Mouse (Mus musculus): ENCODE measurements around the gene Sema3f. TPM values are rescaled to one million over a fixed set of nuclear protein-coding genes. Genes with fewer than 3 reads are reported as not detected.
"Not testable (repeated sequence)": the region's sequence is repeated elsewhere in the genome, so short reads cannot be mapped to it uniquely, and the experiment has no call there.

Gene Sema3f
- polyA plus RNA-seq, 1 experiment from 2014 or later: 8.1 TPM

DNA sequence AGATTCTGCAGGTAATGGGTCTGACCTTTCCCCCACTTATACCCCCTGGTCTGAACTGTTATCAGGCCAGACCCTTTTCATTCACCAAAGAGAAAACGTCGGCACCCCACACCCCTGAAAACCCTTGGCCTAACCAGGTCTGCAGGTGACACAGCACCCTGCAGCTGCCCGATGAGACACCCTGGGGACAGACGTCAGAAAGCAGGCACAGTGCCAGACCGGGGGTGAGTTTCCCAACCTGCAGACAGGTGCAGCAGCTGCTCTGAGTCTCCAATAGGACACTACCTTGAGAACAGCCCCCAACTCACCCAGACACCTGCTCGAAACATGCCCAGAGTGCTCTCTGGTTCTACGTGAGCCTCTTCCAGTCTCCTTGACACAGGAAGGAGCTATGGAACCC is 21.3 kb downstream of the Sema3f start:
- Histone ChIP-seq H3K9me3 (replicated peaks) (no peaks in the 10 kb centered on the region), H3K9ac (no peak overlapping the region), H3K4me1 (replicated peaks) (peaks cover 26% of the 10 kb centered on the region), H3K27me3 (replicated peaks) (no peaks in the 10 kb centered on the region), H3K36me3 (peaks cover 7% of the 10 kb centered on the region; the same call in 1 of the 2 replicates), H3K4me2 (no peak overlapping the region), H3K4me3 (no peak overlapping the region), H3K27ac (ENCODE audit: poor library complexity, severe bottlenecking) (no peak overlapping the region)
- no peak for ATAC-seq (ENCODE audit: insufficient number of reproducible peaks, low FRiP score)
- WGBS: 70% methylated on average over 7 of the region's 7 CpGs

DNA sequence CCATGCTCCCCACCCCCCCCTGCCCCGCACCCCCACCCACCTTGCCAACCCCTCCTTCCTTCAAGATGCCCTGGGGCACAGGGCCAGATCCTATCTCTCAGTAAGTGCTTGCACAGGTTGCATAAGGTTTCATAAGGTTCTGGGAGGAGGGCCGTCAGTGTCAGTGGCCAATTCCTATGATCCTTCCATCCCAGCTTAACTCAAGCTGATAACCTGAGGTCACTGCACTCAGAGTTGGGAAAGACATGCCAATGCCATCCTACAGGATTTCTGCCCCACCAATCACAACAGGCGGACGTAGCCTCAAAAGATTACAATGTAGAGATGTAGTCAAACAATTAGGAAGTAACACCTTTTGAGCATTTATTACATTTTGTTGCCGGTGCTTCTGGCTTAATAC is 21.9 kb downstream of the Sema3f start:
- Histone ChIP-seq H3K9me3 (replicated peaks) (no peaks in the 10 kb centered on the region), H3K4me2 (no peak overlapping the region), H3K27ac (ENCODE audit: poor library complexity, severe bottlenecking) (no peak overlapping the region), H3K9ac (no peak overlapping the region), H3K4me1 (replicated peaks) (peaks cover 23% of the 10 kb centered on the region), H3K36me3 (peaks cover 7% of the 10 kb centered on the region), H3K27me3 (replicated peaks) (no peaks in the 10 kb centered on the region), H3K4me3 (no peak overlapping the region)
- 71% methylated on average over 5 of the region's 5 CpGs for WGBS
- ATAC-seq (ENCODE audit: insufficient number of reproducible peaks, low FRiP score): no peak

DNA sequence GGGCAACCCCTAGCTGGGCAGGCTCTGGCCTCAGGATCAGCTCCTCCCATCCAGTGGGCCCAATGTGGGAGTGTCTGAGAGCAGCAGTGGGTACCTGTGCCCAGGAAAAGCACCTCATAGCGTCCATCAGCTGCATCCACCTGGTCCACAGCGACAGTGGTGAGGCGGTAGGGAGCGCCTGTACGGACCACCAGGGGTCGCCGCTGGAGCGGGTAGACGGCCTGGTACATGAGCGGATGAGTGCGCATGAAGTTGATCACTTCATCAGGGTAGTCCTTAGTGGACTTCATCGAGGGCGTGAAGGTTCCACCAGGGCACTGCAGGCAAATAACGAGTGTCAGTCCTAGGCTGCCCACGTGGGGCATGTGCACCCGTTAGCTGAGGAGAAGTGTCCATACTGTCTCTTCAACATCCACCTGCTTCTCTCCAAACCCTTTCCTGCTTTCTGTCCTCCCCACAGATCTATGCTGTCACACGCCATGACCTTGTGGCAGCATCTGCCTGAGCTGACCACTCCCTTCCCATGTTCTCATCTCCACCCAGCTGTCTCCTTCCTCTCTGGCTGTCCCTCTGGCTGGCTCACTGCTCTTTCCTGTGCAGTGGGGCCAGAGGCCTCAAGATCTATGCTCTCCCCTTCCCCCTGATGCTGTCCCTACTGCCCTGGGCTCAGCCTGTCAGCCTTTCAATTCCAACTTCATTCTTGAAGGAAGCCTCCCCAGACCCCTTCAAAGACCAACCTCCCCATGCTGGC is 24.9 kb downstream of the Sema3f start:
- WGBS: 36% methylated on average over 17 of the region's 17 CpGs
- peak; percentile 30; the same call in 1 of the 2 replicates for ATAC-seq (ENCODE audit: insufficient number of reproducible peaks, low FRiP score)
- Histone ChIP-seq H3K4me3 (no peak overlapping the region), H3K4me2 (no peak overlapping the region), H3K9me3 (replicated peaks) (no peaks in the 10 kb centered on the region), H3K27ac (ENCODE audit: poor library complexity, severe bottlenecking) (no peak overlapping the region), H3K9ac (0 out of 2 replicates have a peak overlapping the region, but pooled peaks have one; percentile 21), H3K4me1 (replicated peaks) (peaks cover 12% of the 10 kb centered on the region), H3K36me3 (peaks cover 3% of the 10 kb centered on the region; the same call in 1 of the 2 replicates), H3K27me3 (replicated peaks) (peaks cover 3% of the 10 kb centered on the region; the same call in 1 of the 2 replicates)

DNA sequence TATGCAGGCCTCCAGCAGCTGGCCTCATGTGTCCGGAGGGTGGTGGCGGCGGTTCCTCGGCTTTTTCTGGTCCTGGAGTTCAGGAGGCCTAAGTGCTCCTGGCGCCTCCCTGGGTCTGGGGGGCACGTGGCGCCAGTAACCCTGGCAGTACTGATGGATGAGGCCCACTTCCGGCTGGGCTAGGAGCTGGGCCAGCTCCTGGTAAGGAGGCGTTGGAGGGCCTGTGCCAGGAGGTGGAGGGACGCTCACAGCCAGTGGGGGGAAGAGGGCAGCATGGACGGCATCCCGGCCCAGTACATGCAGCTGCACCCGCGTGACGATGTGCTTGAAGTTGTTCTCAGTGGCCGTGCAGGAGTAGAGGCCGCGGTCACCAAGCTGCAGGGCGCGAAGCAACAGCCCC is 27.9 kb downstream of the Sema3f start:
- H3K36me3 ChIP-seq: peaks cover 3% of the 10 kb centered on the region; the same call in 1 of the 2 replicates
- H3K4me3 ChIP-seq: no peak overlapping the region
- peaks cover 12% of the 10 kb centered on the region for H3K4me1 ChIP-seq (replicated peaks)
- no peak for ATAC-seq (ENCODE audit: insufficient number of reproducible peaks, low FRiP score)
- H3K9me3 ChIP-seq (replicated peaks): no peaks in the 10 kb centered on the region
- no peak overlapping the region for H3K27ac ChIP-seq (ENCODE audit: poor library complexity, severe bottlenecking)
- H3K27me3 ChIP-seq (replicated peaks): peaks cover 26% of the 10 kb centered on the region
- 88% methylated on average over 20 of the region's 20 CpGs for WGBS
- no peak overlapping the region for H3K9ac ChIP-seq
- H3K4me2 ChIP-seq: no peak overlapping the region

DNA sequence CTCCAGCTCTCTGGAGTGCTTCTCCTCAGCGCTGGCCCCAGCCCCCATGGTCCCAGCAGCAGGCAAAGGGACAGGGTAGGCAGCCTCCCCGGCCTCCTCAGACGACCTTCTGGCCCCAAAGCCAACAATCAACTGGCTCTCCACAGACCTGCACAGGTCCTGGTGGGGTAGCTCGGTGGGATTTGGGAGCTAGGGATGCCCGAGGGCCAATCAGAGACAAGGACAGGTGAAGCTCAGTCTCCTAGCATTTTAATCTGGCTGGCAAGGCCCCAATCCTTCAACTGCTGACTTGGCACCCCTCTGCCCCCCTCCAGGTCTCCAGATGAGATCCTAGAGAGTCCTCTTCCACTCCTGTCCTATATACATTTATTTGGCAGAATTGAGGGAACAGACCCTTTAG is 30.8 kb downstream of the Sema3f start, which contains the start of gene Gnat1:
Gene Gnat1, minus strand, starts transcription at position 212 of the 400 bp plus-strand sequence.
- Histone ChIP-seq H3K4me1 (replicated peaks) (peaks cover 8% of the 10 kb centered on the region), H3K27me3 (replicated peaks) (peaks cover 55% of the 10 kb centered on the region), H3K27ac (ENCODE audit: poor library complexity, severe bottlenecking) (no peak within 1 kb of the TSS), H3K4me3 (no peak within 1 kb of the TSS), H3K4me2 (no peak within 1 kb of the TSS), H3K36me3 (peaks cover under 1% of the 10 kb centered on the region; the same call in 1 of the 2 replicates), H3K9me3 (replicated peaks) (no peaks in the 10 kb centered on the region), H3K9ac (no peak within 1 kb of the TSS)
- ATAC-seq (ENCODE audit: insufficient number of reproducible peaks, low FRiP score): no peak
- 41% methylated on average over 5 of the region's 5 CpGs for WGBS

DNA sequence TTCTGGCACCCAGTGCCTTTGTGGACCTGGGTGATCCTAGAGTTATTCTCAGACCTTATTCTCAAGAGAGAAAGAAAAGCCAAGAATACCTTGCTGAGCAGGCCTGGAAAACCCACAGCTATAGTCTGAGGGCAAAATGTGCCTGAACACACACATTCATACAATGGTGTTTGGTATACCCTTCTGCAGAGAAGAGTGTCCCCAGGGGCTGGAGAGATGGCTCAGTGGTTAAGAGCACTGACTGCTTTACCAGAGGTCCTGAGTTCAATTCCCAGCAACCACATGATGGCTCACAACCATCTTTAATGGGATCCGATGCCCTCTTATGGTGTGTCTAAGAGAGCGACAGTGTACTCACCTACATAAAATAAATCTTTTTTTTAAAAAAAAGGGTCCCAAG is 31.4 kb downstream of the Sema3f start:
- Histone ChIP-seq H3K27me3 (replicated peaks) (peaks cover 61% of the 10 kb centered on the region), H3K36me3 (no peaks in the 10 kb centered on the region; the same call in 1 of the 2 replicates), H3K27ac (ENCODE audit: poor library complexity, severe bottlenecking) (no peak overlapping the region), H3K9ac (no peak overlapping the region), H3K9me3 (replicated peaks) (no peaks in the 10 kb centered on the region), H3K4me1 (replicated peaks) (peaks cover 8% of the 10 kb centered on the region), H3K4me2 (no peak overlapping the region), H3K4me3 (no peak overlapping the region)
- WGBS: 84% methylated on average over 2 of the region's 2 CpGs
- no peak for ATAC-seq (ENCODE audit: insufficient number of reproducible peaks, low FRiP score)

DNA sequence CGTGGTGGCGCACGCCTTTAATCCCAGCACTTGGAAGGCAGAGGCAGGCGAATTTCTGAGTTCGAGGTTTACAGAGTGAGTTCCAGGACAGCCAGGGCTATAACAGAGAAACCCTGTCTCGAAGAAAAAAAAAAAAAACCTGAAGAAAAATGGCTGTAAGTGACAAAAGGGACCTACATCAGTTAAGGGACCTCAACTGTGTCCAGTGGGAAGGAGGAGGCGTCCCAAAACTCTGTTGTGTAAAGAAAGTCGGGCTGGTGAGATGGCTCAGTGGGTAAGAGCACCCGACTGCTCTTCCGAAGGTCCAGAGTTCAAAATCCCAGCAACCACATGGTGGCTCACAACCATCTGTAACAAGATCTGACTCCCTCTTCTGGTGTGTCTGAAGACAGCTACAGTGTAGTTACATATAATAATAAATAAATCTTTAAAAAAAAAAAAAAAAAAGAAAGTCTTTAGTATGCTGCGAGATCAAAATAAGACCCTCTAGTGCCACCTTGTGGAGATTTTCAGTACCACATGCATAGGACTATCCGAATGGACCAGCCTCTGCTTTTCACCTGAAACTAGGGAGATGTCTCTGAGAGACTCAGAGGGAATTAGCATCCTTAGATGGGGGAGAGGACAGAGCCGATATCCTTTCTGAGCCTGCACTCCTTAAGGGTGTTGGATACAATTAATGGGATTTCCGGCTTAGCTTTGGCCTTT is 32.3 kb downstream of the Sema3f start:
- not testable (repeated sequence) for H3K4me3 ChIP-seq; H3K27ac ChIP-seq (ENCODE audit: poor library complexity, severe bottlenecking); ATAC-seq (ENCODE audit: insufficient number of reproducible peaks, low FRiP score); H3K9ac ChIP-seq; H3K4me1 ChIP-seq (replicated peaks); H3K4me2 ChIP-seq; H3K9me3 ChIP-seq (replicated peaks); H3K36me3 ChIP-seq
- WGBS: 34% methylated on average over 14 of the region's 14 CpGs
- H3K27me3 ChIP-seq (replicated peaks): peaks cover 65% of the 10 kb centered on the region

DNA sequence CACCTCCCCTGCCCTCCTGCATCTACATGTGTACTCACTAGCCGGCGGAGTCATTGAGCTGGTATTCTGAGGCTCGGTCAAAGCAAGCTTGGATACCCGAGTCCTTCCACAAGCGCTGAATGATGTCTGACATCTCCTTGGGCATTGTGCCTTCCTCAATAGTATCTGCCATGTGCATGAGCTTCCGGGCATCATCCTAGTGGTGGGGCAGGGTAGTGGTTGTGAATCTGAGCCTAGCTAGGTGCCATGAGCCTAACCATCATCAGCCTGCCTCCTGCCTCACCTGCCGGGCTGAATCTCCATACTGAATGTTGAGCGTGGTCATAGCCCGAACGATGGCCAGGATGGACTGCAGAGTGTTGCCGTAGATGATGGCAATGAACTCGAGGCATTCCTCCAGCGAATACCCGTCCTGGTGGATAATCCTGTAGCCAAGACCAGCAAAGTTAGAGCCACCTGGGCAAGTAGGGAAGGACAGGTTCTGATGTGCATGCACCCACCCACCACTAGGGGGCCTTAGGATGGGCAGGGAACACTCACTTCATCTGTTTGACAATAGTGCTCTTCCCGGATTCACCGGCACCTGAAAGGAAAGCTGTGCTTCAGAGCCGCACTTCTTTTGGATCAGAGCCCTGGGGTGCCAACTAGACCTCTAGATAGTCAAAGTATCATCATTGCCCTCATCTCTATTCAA is 33.0 kb downstream of the Sema3f start:
- H3K27me3 ChIP-seq (replicated peaks): peaks cover 65% of the 10 kb centered on the region
- H3K4me2 ChIP-seq: peak overlapping the region; percentile 71; the same call in 1 of the 2 replicates
- WGBS: 19% methylated on average over 17 of the region's 17 CpGs
- H3K9me3 ChIP-seq (replicated peaks): no peaks in the 10 kb centered on the region
- H3K4me1 ChIP-seq (replicated peaks): peaks cover 8% of the 10 kb centered on the region
- no peak overlapping the region for H3K27ac ChIP-seq (ENCODE audit: poor library complexity, severe bottlenecking)
- no peak overlapping the region for H3K9ac ChIP-seq
- ATAC-seq (ENCODE audit: insufficient number of reproducible peaks, low FRiP score): no peak
- no peak overlapping the region for H3K4me3 ChIP-seq
- H3K36me3 ChIP-seq: no peaks in the 10 kb centered on the region

DNA sequence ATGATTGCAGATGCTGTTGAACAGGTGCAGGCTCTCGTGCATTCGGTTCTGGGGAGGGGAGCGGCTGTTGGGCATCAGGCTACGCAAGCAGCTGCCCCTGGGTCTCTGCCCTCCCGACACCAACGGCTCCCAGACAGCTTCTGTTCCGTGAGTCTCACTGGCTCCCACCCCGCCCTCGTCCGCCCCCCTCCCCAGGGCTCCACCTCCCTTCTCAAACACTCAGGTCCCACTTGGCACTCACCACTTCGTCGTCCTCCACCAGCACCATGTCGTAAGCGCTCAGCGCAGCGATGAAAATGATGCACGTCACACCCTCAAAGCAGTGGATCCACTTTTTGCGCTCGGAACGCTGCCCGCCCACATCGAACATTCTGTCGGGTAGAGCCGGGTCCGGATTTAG is 34.0 kb downstream of the Sema3f start:
- WGBS: 2% methylated on average over 24 of the region's 25 CpGs
- peaks cover 8% of the 10 kb centered on the region for H3K4me1 ChIP-seq (replicated peaks)
- peak overlapping the region; percentile 71 for H3K4me2 ChIP-seq
- H3K27me3 ChIP-seq (replicated peaks): peaks cover 65% of the 10 kb centered on the region
- H3K36me3 ChIP-seq: no peaks in the 10 kb centered on the region
- 0 out of 2 replicates have a peak, but pooled peaks have one; percentile 33 for ATAC-seq (ENCODE audit: insufficient number of reproducible peaks, low FRiP score)
- H3K9ac ChIP-seq: peak overlapping the region; percentile 52; the same call in 1 of the 2 replicates
- H3K4me3 ChIP-seq: peak overlapping the region; percentile 37
- H3K27ac ChIP-seq (ENCODE audit: poor library complexity, severe bottlenecking): no peak overlapping the region
- H3K9me3 ChIP-seq (replicated peaks): no peaks in the 10 kb centered on the region

DNA sequence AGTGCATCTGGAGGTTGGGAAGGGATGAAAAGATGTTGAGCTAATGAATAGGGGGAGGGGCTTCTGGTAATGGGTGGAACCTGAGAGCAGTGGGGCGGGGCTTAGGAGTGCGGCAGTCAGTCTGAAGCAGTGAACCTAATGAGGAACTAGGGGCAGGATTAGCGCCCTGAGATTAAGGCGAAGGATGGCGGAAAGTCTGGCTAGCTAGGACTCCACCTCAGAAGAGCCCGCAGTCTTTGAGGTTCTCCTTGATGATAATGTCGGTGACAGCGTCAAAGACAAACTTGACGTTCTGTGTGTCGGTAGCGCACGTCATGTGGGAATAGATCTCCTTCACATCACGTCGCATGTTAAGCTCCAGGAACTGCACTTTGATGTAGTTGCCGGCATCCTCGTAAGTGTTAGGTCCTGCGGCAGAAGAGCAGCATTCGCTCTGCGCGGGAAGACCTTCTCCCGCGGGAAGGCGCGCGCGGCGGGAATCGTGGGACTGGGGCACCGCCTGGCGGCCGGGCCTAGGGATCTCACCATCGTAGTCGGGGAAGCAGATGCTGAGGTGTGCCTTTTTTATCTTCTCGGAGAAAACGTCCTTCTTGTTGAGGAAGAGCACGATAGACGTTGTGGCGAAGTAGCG is 34.5 kb downstream of the Sema3f start:
- ATAC-seq (ENCODE audit: insufficient number of reproducible peaks, low FRiP score): peak; percentile 60; the same call in 1 of the 2 replicates
- Histone ChIP-seq H3K4me3 (peak overlapping the region; percentile 37), H3K4me2 (peak overlapping the region; percentile 71), H3K9me3 (replicated peaks) (no peaks in the 10 kb centered on the region), H3K36me3 (no peaks in the 10 kb centered on the region), H3K27ac (ENCODE audit: poor library complexity, severe bottlenecking) (no peak overlapping the region), H3K4me1 (replicated peaks) (peaks cover 8% of the 10 kb centered on the region), H3K27me3 (replicated peaks) (peaks cover 65% of the 10 kb centered on the region), H3K9ac (peak overlapping the region; percentile 52; the same call in 1 of the 2 replicates)
- under 1% methylated on average over 39 of the region's 39 CpGs for WGBS
